Mouse (Mus musculus) limb, embryonic 11.5 days (tissue): ENCODE data around the gene Rab3il1. TPM values are rescaled to one million over a fixed set of nuclear protein-coding genes. Genes with fewer than 3 reads are reported as not detected.
"Not testable (repeated sequence)": the region's sequence is repeated elsewhere in the genome, so short reads cannot be mapped to it uniquely, and the experiment has no call there.

Experiments used
- ATAC-seq: fragments of 200-750 bp; cut with Nextera tagmentation; 2 replicates; pipeline ENCODE4 v1.8.0; 2017; ENCODE audit warnings: low read depth; ENCODE audit not compliant: insufficient number of reproducible peaks, low FRiP score, low TSS enrichment
- DNase-seq: peaks from one replicate; pipeline ENCODE4 v3.0.0-alpha.2; 2015; ENCODE audit warnings: low spot score
- H3K27ac ChIP-seq: fragments of 300-500 bp; sonication (generic); replicated peaks from 2 replicates; pipeline ENCODE4 v1.5.1; 2014; ENCODE audit warnings: low read depth, mild to moderate bottlenecking, low read length
- H3K27me3 ChIP-seq: fragments of 300-500 bp; sonication (generic); 2 replicates; pipeline ENCODE4 v1.6.1; 2014; ENCODE audit warnings: mild to moderate bottlenecking, low read length, mixed read lengths; ENCODE audit not compliant: control insufficient read depth, insufficient read depth
- H3K36me3 ChIP-seq: fragments of 300-500 bp; sonication (generic); 2 replicates; pipeline ENCODE4 v1.6.1; 2014; ENCODE audit warnings: mild to moderate bottlenecking, low read length, moderate library complexity, mixed read lengths; ENCODE audit not compliant: control insufficient read depth, insufficient read depth
- H3K4me1 ChIP-seq: fragments of 300-500 bp; sonication (generic); 2 replicates; pipeline ENCODE4 v1.6.1; 2014; ENCODE audit warnings: low read length, mixed read lengths; ENCODE audit not compliant: control insufficient read depth, insufficient read depth
- H3K4me2 ChIP-seq: fragments of 300-500 bp; sonication (generic); 2 replicates; pipeline ENCODE4 v1.6.1; 2014; ENCODE audit warnings: low read depth, mild to moderate bottlenecking, moderate library complexity; ENCODE audit not compliant: severe bottlenecking
- H3K4me3 ChIP-seq: fragments of 300-500 bp; sonication (generic); 2 replicates; pipeline ENCODE4 v1.5.1; 2014; ENCODE audit warnings: low read depth, low read length
- H3K9ac ChIP-seq: fragments of 300-500 bp; sonication (generic); 2 replicates; pipeline ENCODE4 v1.6.1; 2014; ENCODE audit warnings: mild to moderate bottlenecking, low read length
- H3K9me3 ChIP-seq: fragments of 300-500 bp; sonication (generic); 2 replicates; pipeline ENCODE4 v1.6.1; 2016; ENCODE audit warnings: low read length; ENCODE audit not compliant: control insufficient read depth
- WGBS: fragments of 180-500 bp; shearing (Covaris S2); extraction: QIAGEN DNeasy Blood & Tissue Kit; methylation state at CpG from one replicate; pipeline ENCODE4 v1.1.7; 2014; 5-methylcytosine and 5-hydroxymethylcytosine counted together
- polyA plus RNA-seq: library from polyadenylated mRNA; unstranded; fragments of >200 nt; fragmentation: Nextera tagmentation; extraction: Ambion mirVana; gene quantifications from 2 replicates; pipeline ENCODE4 v1.2.1, GENCODE M21; 2014

Gene Rab3il1
- polyA plus RNA-seq, 1 experiment from 2014 or later, result 44.5 TPM

- H3K9me3 ChIP-seq, result no peaks in the 10 kb centered on the region
- no peak overlapping the region for H3K4me2 ChIP-seq
- 85% methylated on average over 5 of the region's 5 CpGs for WGBS
- no peaks in the 10 kb centered on the region for H3K4me1 ChIP-seq
- no peaks in the 10 kb centered on the region for H3K27me3 ChIP-seq
- H3K9ac ChIP-seq, result no peak overlapping the region
- H3K27ac ChIP-seq, result no peak overlapping the region
- H3K4me3 ChIP-seq, result no peak overlapping the region
- no peaks in the 10 kb centered on the region for H3K36me3 ChIP-seq
- DNase-seq, result no peak
- no peak for ATAC-seq
Observed at GRCm38 (mm10) chr19:9960769-9961168, 40.7 kb upstream of the Rab3il1 start.

- Histone ChIP-seq H3K27me3 (no peaks in the 10 kb centered on the region), H3K4me1 (no peaks in the 10 kb centered on the region), H3K4me3 (no peak overlapping the region), H3K9me3 (no peaks in the 10 kb centered on the region), H3K36me3 (no peaks in the 10 kb centered on the region), H3K9ac (no peak overlapping the region), H3K4me2 (no peak overlapping the region), H3K27ac (no peak overlapping the region)
- 18% methylated on average over 7 of the region's 7 CpGs for WGBS
- DNase-seq (no peak), ATAC-seq (no peak)
Observed at GRCm38 (mm10) chr19:9964205-9964916, 37.1 kb upstream of the Rab3il1 start.

GRCm38 (mm10) chr19:9966096-9966867 lies 35.2 kb upstream of the Rab3il1 start:
- Histone ChIP-seq H3K9ac (no peak overlapping the region), H3K4me2 (no peak overlapping the region), H3K27me3 (no peaks in the 10 kb centered on the region), H3K27ac (no peak overlapping the region), H3K36me3 (no peaks in the 10 kb centered on the region), H3K9me3 (no peaks in the 10 kb centered on the region), H3K4me1 (no peaks in the 10 kb centered on the region), H3K4me3 (no peak overlapping the region)
- DNase-seq (no peak), ATAC-seq (no peak)
- WGBS, result 52% methylated on average over 2 of the region's 2 CpGs

GRCm38 (mm10) chr19:9968081-9968787 lies 33.2 kb upstream of the Rab3il1 start:
- H3K9me3 ChIP-seq, result no peaks in the 10 kb centered on the region
- H3K4me2 ChIP-seq, result no peak overlapping the region
- H3K4me3 ChIP-seq, result no peak overlapping the region
- no peak overlapping the region for H3K27ac ChIP-seq
- no peak overlapping the region for H3K9ac ChIP-seq
- DNase-seq, result no peak
- WGBS, result 82% methylated on average over 10 of the region's 10 CpGs
- H3K4me1 ChIP-seq, result no peaks in the 10 kb centered on the region
- no peaks in the 10 kb centered on the region for H3K27me3 ChIP-seq
- ATAC-seq, result no peak
- H3K36me3 ChIP-seq, result no peaks in the 10 kb centered on the region

- H3K9ac ChIP-seq, H3K4me3 ChIP-seq, ATAC-seq, H3K4me2 ChIP-seq, H3K9me3 ChIP-seq, H3K27ac ChIP-seq, H3K4me1 ChIP-seq, DNase-seq, H3K27me3 ChIP-seq, H3K36me3 ChIP-seq: not testable (repeated sequence)
- 56% methylated on average over 2 of the region's 2 CpGs for WGBS
Observed at GRCm38 (mm10) chr19:9974853-9975252, 26.6 kb upstream of the Rab3il1 start.

- no peak for DNase-seq
- Histone ChIP-seq H3K4me1 (peaks cover 4% of the 10 kb centered on the region; the same call in 1 of the 2 replicates), H3K9ac (no peak overlapping the region), H3K36me3 (no peaks in the 10 kb centered on the region), H3K27ac (no peak overlapping the region), H3K4me3 (no peak overlapping the region), H3K9me3 (no peaks in the 10 kb centered on the region), H3K27me3 (no peaks in the 10 kb centered on the region), H3K4me2 (no peak overlapping the region)
- 83% methylated on average over 10 of the region's 10 CpGs for WGBS
- no peak for ATAC-seq
Observed at GRCm38 (mm10) chr19:9977085-9977484, 24.4 kb upstream of the Rab3il1 start.

- 74% methylated on average over 5 of the region's 5 CpGs for WGBS
- Histone ChIP-seq H3K9ac (no peak overlapping the region), H3K4me3 (no peak overlapping the region), H3K4me2 (no peak overlapping the region), H3K36me3 (no peaks in the 10 kb centered on the region), H3K9me3 (no peaks in the 10 kb centered on the region), H3K27ac (no peak overlapping the region), H3K27me3 (no peaks in the 10 kb centered on the region), H3K4me1 (peaks cover 4% of the 10 kb centered on the region; the same call in 1 of the 2 replicates)
- DNase-seq (no peak), ATAC-seq (no peak)
Observed at GRCm38 (mm10) chr19:9978431-9978951, 23.0 kb upstream of the Rab3il1 start.

GRCm38 (mm10) chr19:9979156-9979555 lies 22.3 kb upstream of the Rab3il1 start:
- Histone ChIP-seq H3K36me3 (no peaks in the 10 kb centered on the region; the same call in 1 of the 2 replicates), H3K4me2 (no peak overlapping the region), H3K4me1 (peaks cover 9% of the 10 kb centered on the region; the same call in 1 of the 2 replicates), H3K27ac (no peak overlapping the region), H3K9ac (no peak overlapping the region), H3K4me3 (no peak overlapping the region), H3K27me3 (no peaks in the 10 kb centered on the region), H3K9me3 (no peaks in the 10 kb centered on the region)
- ATAC-seq (no peak), DNase-seq (no peak)
- WGBS, result 72% methylated on average over 2 of the region's 2 CpGs
